Mouse (Mus musculus): ENCODE measurements at regions not wholly inside any gene's neighbourhood (a gene's known extent, or its start where the extent isn't known, plus 50 kb on each side); places are given as distances from the start of the nearest gene placed in this dataset.
A peak's percentile ranks its signal among the peaks of the same experiment; 100 is the strongest.

DNA sequence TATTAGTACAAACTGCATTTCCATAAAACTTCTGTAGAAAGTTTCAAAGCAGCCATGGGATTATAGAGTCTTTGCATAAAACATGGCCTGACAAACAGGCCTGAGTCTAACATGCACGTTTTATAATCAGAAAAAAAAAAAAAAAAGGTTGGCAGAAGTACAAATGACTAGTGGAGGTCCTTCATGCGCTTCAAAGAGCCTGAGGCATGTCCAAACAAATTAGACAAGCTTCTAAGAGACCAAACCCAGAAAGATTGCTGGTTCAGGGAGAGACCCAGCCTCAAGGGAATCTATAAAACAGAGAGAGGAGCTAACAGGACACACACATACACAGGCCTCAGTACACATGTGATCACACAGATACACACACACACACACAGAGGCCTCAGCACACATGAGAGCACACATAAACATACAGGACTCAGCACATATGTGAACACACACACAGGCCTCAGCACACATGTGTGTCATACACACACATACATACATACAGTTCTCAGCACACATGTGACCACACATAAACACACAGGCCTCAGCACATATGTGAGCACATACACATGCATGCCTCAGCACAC, 57.0 kb upstream of the Gnaq start:
- H3K4me2 ChIP-seq (ENCODE audit: low read depth, low read length) = no peak overlapping the region
- no peaks in the 10 kb centered on the region for H3K4me1 ChIP-seq (ENCODE audit: insufficient read depth, low read length)
- DNase-seq (ENCODE audit: low spot score) (peak; percentile 30), ATAC-seq (0 out of 2 replicates have a peak, but pooled peaks have one; percentile 45)
- WGBS = 20% methylated on average over 2 of the region's 2 CpGs
- no peak overlapping the region for H3K27ac ChIP-seq
- H3K36me3 ChIP-seq (ENCODE audit: insufficient read depth, low read length) = no peaks in the 10 kb centered on the region
- H3K9ac ChIP-seq (replicated peaks; ENCODE audit: low read length) = no peak overlapping the region
- H3K9me3 ChIP-seq (ENCODE audit: low read length) = 0 out of 2 replicates have a peak, but pooled peaks cover 3% of the 10 kb centered on the region
- no peak for TF ChIP-seq CTCF (IDR thresholded peaks at IDR 0.05; ENCODE audit: low read depth)
- no peak overlapping the region for H3K4me3 ChIP-seq (ENCODE audit: low read length)
- H3K27me3 ChIP-seq (ENCODE audit: insufficient read depth, low read length) = no peaks in the 10 kb centered on the region

- no peaks in the 10 kb centered on the region for H3K4me1 ChIP-seq (ENCODE audit: insufficient read depth, low read length)
- H3K9me3 ChIP-seq (ENCODE audit: low read length) = no peaks in the 10 kb centered on the region
- H3K4me3 ChIP-seq (ENCODE audit: low read length) = no peak overlapping the region
- TF ChIP-seq CTCF (IDR thresholded peaks at IDR 0.05; ENCODE audit: low read depth) = no peak
- no peaks in the 10 kb centered on the region for H3K27me3 ChIP-seq (ENCODE audit: insufficient read depth, low read length)
- no peaks in the 10 kb centered on the region for H3K36me3 ChIP-seq (ENCODE audit: insufficient read depth, low read length)
- DNase-seq (ENCODE audit: low spot score) (no peak), ATAC-seq (no peak)
- H3K27ac ChIP-seq = no peak overlapping the region
- H3K9ac ChIP-seq (replicated peaks; ENCODE audit: low read length) = no peak overlapping the region
- no peak overlapping the region for H3K4me2 ChIP-seq (ENCODE audit: low read depth, low read length)
- 89% methylated on average over 1 of the region's 1 CpGs for WGBS
These were observed 57.6 kb upstream of the Gnaq start for GRCm38 (mm10) chr19:16075026-16075425.

- Histone ChIP-seq H3K4me2 (ENCODE audit: low read depth, low read length) (no peak overlapping the region), H3K27ac (no peak overlapping the region), H3K4me3 (ENCODE audit: low read length) (no peak overlapping the region), H3K36me3 (ENCODE audit: insufficient read depth, low read length) (no peaks in the 10 kb centered on the region), H3K27me3 (ENCODE audit: insufficient read depth, low read length) (no peaks in the 10 kb centered on the region), H3K9me3 (ENCODE audit: low read length) (no peaks in the 10 kb centered on the region), H3K4me1 (ENCODE audit: insufficient read depth, low read length) (no peaks in the 10 kb centered on the region), H3K9ac (replicated peaks; ENCODE audit: low read length) (no peak overlapping the region)
- TF ChIP-seq CTCF (IDR thresholded peaks at IDR 0.05; ENCODE audit: low read depth) = no peak
- 80% methylated on average over 6 of the region's 6 CpGs for WGBS
- ATAC-seq (no peak), DNase-seq (ENCODE audit: low spot score) (no peak)
These were observed 65.3 kb upstream of the Gnaq start for GRCm38 (mm10) chr19:16067314-16067713.

GRCm38 (mm10) chr19:16064911-16065310, 67.7 kb upstream of the Gnaq start:
- DNase-seq (ENCODE audit: low spot score) = no peak
- no peaks in the 10 kb centered on the region for H3K4me1 ChIP-seq (ENCODE audit: insufficient read depth, low read length)
- no peak for TF ChIP-seq CTCF (IDR thresholded peaks at IDR 0.05; ENCODE audit: low read depth)
- H3K9me3 ChIP-seq (ENCODE audit: low read length) = no peaks in the 10 kb centered on the region
- 95% methylated on average over 3 of the region's 3 CpGs for WGBS
- no peaks in the 10 kb centered on the region for H3K27me3 ChIP-seq (ENCODE audit: insufficient read depth, low read length)
- H3K4me3 ChIP-seq (ENCODE audit: low read length) = no peak overlapping the region
- H3K27ac ChIP-seq = no peak overlapping the region
- no peak overlapping the region for H3K9ac ChIP-seq (replicated peaks; ENCODE audit: low read length)
- ATAC-seq = no peak
- no peak overlapping the region for H3K4me2 ChIP-seq (ENCODE audit: low read depth, low read length)
- no peaks in the 10 kb centered on the region for H3K36me3 ChIP-seq (ENCODE audit: insufficient read depth, low read length)

GRCm38 (mm10) chr19:16063916-16064580, 68.6 kb upstream of the Gnaq start:
- Histone ChIP-seq H3K4me2 (ENCODE audit: low read depth, low read length) (peak overlapping the region; percentile 53), H3K27ac (no peak overlapping the region), H3K9ac (replicated peaks; ENCODE audit: low read length) (peak overlapping the region; percentile 33; the same call in 1 of the 2 replicates), H3K9me3 (ENCODE audit: low read length) (no peaks in the 10 kb centered on the region), H3K4me1 (ENCODE audit: insufficient read depth, low read length) (no peaks in the 10 kb centered on the region), H3K4me3 (ENCODE audit: low read length) (no peak overlapping the region), H3K36me3 (ENCODE audit: insufficient read depth, low read length) (no peaks in the 10 kb centered on the region), H3K27me3 (ENCODE audit: insufficient read depth, low read length) (no peaks in the 10 kb centered on the region)
- DNase-seq (ENCODE audit: low spot score) (peak; percentile 87), ATAC-seq (peak; percentile 87)
- peak; percentile 89 for TF ChIP-seq CTCF (IDR thresholded peaks at IDR 0.05; ENCODE audit: low read depth)
- 11% methylated on average over 12 of the region's 12 CpGs for whole genome bisulfite sequencing

DNA sequence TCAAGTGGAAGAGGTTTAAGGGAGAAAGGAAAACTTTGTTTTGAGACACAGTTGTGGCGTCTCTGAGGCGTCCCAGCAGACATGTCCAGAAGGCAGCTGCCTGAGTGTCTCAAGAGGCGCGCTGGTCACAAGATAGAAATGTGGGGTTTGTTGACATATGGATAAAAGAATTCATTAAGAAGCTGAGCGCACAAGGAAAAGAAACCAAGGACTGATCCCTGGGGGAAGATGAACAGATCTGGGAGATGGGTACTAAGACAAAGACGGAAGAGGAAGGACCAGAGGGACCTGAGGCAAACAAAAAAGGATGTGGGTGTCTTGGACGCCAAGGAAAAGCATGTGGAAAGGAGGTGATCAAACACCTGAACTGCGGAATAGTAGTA, 69.1 kb upstream of the Gnaq start:
- Histone ChIP-seq H3K4me1 (ENCODE audit: insufficient read depth, low read length) (no peaks in the 10 kb centered on the region), H3K9ac (replicated peaks; ENCODE audit: low read length) (no peak overlapping the region), H3K4me3 (ENCODE audit: low read length) (no peak overlapping the region), H3K27me3 (ENCODE audit: insufficient read depth, low read length) (no peaks in the 10 kb centered on the region), H3K27ac (no peak overlapping the region), H3K4me2 (ENCODE audit: low read depth, low read length) (peak overlapping the region; percentile 53; the same call in 1 of the 2 replicates), H3K36me3 (ENCODE audit: insufficient read depth, low read length) (no peaks in the 10 kb centered on the region), H3K9me3 (ENCODE audit: low read length) (no peaks in the 10 kb centered on the region)
- ATAC-seq = no peak
- TF ChIP-seq CTCF (IDR thresholded peaks at IDR 0.05; ENCODE audit: low read depth) = no peak
- no peak for DNase-seq (ENCODE audit: low spot score)
- WGBS = 57% methylated on average over 8 of the region's 8 CpGs

GRCm38 (mm10) chr19:16061821-16062220, 70.8 kb upstream of the Gnaq start:
- Histone ChIP-seq H3K9ac (replicated peaks; ENCODE audit: low read length) (no peak overlapping the region), H3K36me3 (ENCODE audit: insufficient read depth, low read length) (no peaks in the 10 kb centered on the region), H3K4me1 (ENCODE audit: insufficient read depth, low read length) (no peaks in the 10 kb centered on the region), H3K27me3 (ENCODE audit: insufficient read depth, low read length) (no peaks in the 10 kb centered on the region), H3K9me3 (ENCODE audit: low read length) (no peaks in the 10 kb centered on the region), H3K4me3 (ENCODE audit: low read length) (no peak overlapping the region), H3K27ac (no peak overlapping the region), H3K4me2 (ENCODE audit: low read depth, low read length) (no peak overlapping the region)
- DNase-seq (ENCODE audit: low spot score) = no peak
- ATAC-seq = no peak
- TF ChIP-seq CTCF (IDR thresholded peaks at IDR 0.05; ENCODE audit: low read depth) = no peak
- WGBS = 78% methylated on average over 11 of the region's 11 CpGs

Data from hindbrain, postnatal 0 days (tissue).